ENCODE assay signal across 9 mouse cellular contexts in the genomic region with DNA sequence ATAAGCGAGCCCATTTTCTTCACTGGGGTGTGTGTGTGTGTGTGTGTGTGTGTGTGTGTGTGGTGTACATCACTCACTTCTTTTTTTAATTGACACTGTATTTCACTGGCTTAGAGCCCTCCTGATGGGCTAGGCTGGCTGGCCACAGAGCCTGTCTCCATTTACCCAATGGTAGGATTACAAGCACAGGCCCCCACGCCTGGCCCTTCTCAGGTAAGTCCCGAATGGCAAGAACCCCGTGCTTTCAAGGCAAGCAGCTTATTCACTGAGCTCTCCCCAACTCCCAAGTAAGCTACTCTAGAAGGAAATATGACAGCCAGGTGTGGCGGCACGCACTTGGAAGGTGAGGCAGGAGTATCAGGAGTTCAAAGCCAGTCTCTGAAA.
DNase-seq lines count a peak whose midpoint lies in the region; ATAC-seq and TF ChIP-seq lines count a peak whose summit lies in the region.
"Had no signal": no experiment of that assay in that cellular context is flagged by ENCODE, and none has a peak within 500 bp of the region (broad histone marks: within the 10 kb centered on the region; RNA-seq: fewer than 3 reads in every experiment).

No protein-coding gene starts in this region.

- H3K36me3 ChIP-seq in hindbrain, embryonic 13.5 days: no peaks in the 10 kb centered on the region
- H3K36me3 ChIP-seq in hindbrain, embryonic 16.5 days (ENCODE audit: control insufficient read depth, insufficient read depth, low read length): no peaks in the 10 kb centered on the region
- H3K36me3 ChIP-seq in midbrain, embryonic 12.5 days: no peaks in the 10 kb centered on the region
- H3K36me3 ChIP-seq in midbrain, postnatal 0 days (ENCODE audit: insufficient read depth, low read length): no peaks in the 10 kb centered on the region
- no peaks in the 10 kb centered on the region for H3K36me3 ChIP-seq in stomach, postnatal 0 days (ENCODE audit: control insufficient read depth, insufficient read depth, low read length)

- no peak for TF ChIP-seq EP300 in stomach, postnatal 0 days (optimal IDR thresholded peaks at IDR 0.05)

- H3K4me2 ChIP-seq in hindbrain, embryonic 13.5 days: peak overlapping the region; percentile 25; the same call in 1 of the 2 replicates
- H3K4me2 ChIP-seq in hindbrain, embryonic 16.5 days (ENCODE audit: low read length): no peak overlapping the region
- no peak overlapping the region for H3K4me2 ChIP-seq in midbrain, embryonic 12.5 days (replicated peaks)
- no peak overlapping the region for H3K4me2 ChIP-seq in midbrain, postnatal 0 days (ENCODE audit: low read depth, low read length, poor library complexity, severe bottlenecking)
- no peak overlapping the region; the same call in 1 of the 2 replicates for H3K4me2 ChIP-seq in stomach, postnatal 0 days (replicated peaks; ENCODE audit: low read depth)

- TF ChIP-seq CTCF in midbrain, postnatal 0 days (IDR thresholded peaks at IDR 0.05): no peak
- TF ChIP-seq CTCF in stomach, postnatal 0 days (IDR thresholded peaks at IDR 0.05; ENCODE audit: low read depth): no peak

- H3K27me3 ChIP-seq in hindbrain, embryonic 13.5 days: no peaks in the 10 kb centered on the region
- H3K27me3 ChIP-seq in hindbrain, embryonic 16.5 days (replicated peaks; ENCODE audit: control insufficient read depth, insufficient read depth, low read length): no peaks in the 10 kb centered on the region
- H3K27me3 ChIP-seq in midbrain, embryonic 12.5 days: no peaks in the 10 kb centered on the region
- no peaks in the 10 kb centered on the region for H3K27me3 ChIP-seq in midbrain, postnatal 0 days (ENCODE audit: insufficient read depth, low read length)
- H3K27me3 ChIP-seq in stomach, postnatal 0 days (ENCODE audit: control insufficient read depth, insufficient read depth, low read length): no peaks in the 10 kb centered on the region

- WGBS in hindbrain, embryonic 13.5 days: 76% methylated on average over 6 of the region's 6 CpGs
- 70% methylated on average over 6 of the region's 6 CpGs for WGBS in hindbrain, embryonic 16.5 days
- 79% methylated on average over 6 of the region's 6 CpGs for WGBS in midbrain, embryonic 12.5 days
- 70% methylated on average over 6 of the region's 6 CpGs for whole genome bisulfite sequencing in midbrain, postnatal 0 days
- WGBS in stomach, postnatal 0 days: 72% methylated on average over 6 of the region's 6 CpGs

- H3K9me3 ChIP-seq in hindbrain, embryonic 13.5 days: no peaks in the 10 kb centered on the region
- H3K9me3 ChIP-seq in hindbrain, embryonic 16.5 days (ENCODE audit: control insufficient read depth, low read length): no peaks in the 10 kb centered on the region
- no peaks in the 10 kb centered on the region for H3K9me3 ChIP-seq in midbrain, embryonic 12.5 days
- no peaks in the 10 kb centered on the region for H3K9me3 ChIP-seq in midbrain, postnatal 0 days (ENCODE audit: low read length)
- H3K9me3 ChIP-seq in stomach, postnatal 0 days (ENCODE audit: control insufficient read depth, low read length): no peaks in the 10 kb centered on the region
- H3K9me3 ChIP-seq: G1E had no signal

- H3K4me1 ChIP-seq in hindbrain, embryonic 13.5 days (replicated peaks): peaks cover 3% of the 10 kb centered on the region; the same call in 1 of the 2 replicates
- no peaks in the 10 kb centered on the region; the same call in 1 of the 2 replicates for H3K4me1 ChIP-seq in hindbrain, embryonic 16.5 days (ENCODE audit: control insufficient read depth, insufficient read depth, low read depth, low read length)
- peaks cover 16% of the 10 kb centered on the region; the same call in 1 of the 2 replicates for H3K4me1 ChIP-seq in midbrain, embryonic 12.5 days
- no peaks in the 10 kb centered on the region for H3K4me1 ChIP-seq in midbrain, postnatal 0 days (ENCODE audit: insufficient read depth, low read length)
- no peaks in the 10 kb centered on the region for H3K4me1 ChIP-seq in stomach, postnatal 0 days (replicated peaks; ENCODE audit: control insufficient read depth, insufficient read depth)

- DNase-seq in cerebellum, adult 9-11 months: peak; percentile 10
- no peak for DNase-seq in cerebellum, postnatal 25 days
- DNase-seq in midbrain, postnatal 0 days (ENCODE audit: low spot score): no peak
- no peak for DNase-seq in stomach, postnatal 0 days (ENCODE audit: low spot score)
- no peak for DNase-seq in testis, postnatal 10 days (ENCODE audit: low spot score)

- peak; percentile 54 for ATAC-seq in hindbrain, embryonic 13.5 days (ENCODE audit: low FRiP score)
- ATAC-seq in hindbrain, embryonic 16.5 days: no peak
- no peak for ATAC-seq in midbrain, embryonic 12.5 days (ENCODE audit: low FRiP score, low read depth)
- ATAC-seq in midbrain, postnatal 0 days (ENCODE audit: low FRiP score): no peak
- no peak for ATAC-seq in stomach, postnatal 0 days (ENCODE audit: low FRiP score, low TSS enrichment)

- no peak overlapping the region for H3K27ac ChIP-seq in hindbrain, embryonic 13.5 days
- H3K27ac ChIP-seq in hindbrain, embryonic 16.5 days (ENCODE audit: low read depth, low read length): no peak overlapping the region
- 0 out of 2 replicates have a peak overlapping the region, but pooled peaks have one; percentile 27 for H3K27ac ChIP-seq in midbrain, embryonic 12.5 days (replicated peaks)
- no peak overlapping the region for H3K27ac ChIP-seq in midbrain, postnatal 0 days (ENCODE audit: low read depth, low read length)
- peak overlapping the region; percentile 75; the same call in 1 of the 2 replicates for H3K27ac ChIP-seq in stomach, postnatal 0 days (replicated peaks)

- H3K4me3 ChIP-seq in hindbrain, embryonic 13.5 days: no peak overlapping the region
- no peak overlapping the region for H3K4me3 ChIP-seq in hindbrain, embryonic 16.5 days (ENCODE audit: low read length)
- H3K4me3 ChIP-seq in midbrain, embryonic 12.5 days: no peak overlapping the region
- no peak overlapping the region for H3K4me3 ChIP-seq in midbrain, postnatal 0 days (ENCODE audit: low read depth, low read length)
- H3K4me3 ChIP-seq in stomach, postnatal 0 days (ENCODE audit: low read depth, low read length): no peak overlapping the region

- no peak overlapping the region for H3K9ac ChIP-seq in hindbrain, embryonic 13.5 days
- H3K9ac ChIP-seq in hindbrain, embryonic 16.5 days (ENCODE audit: low read depth, low read length): no peak overlapping the region
- H3K9ac ChIP-seq in midbrain, embryonic 12.5 days (replicated peaks): no peak overlapping the region
- no peak overlapping the region for H3K9ac ChIP-seq in midbrain, postnatal 0 days (replicated peaks; ENCODE audit: low read length, poor library complexity, severe bottlenecking)
- no peak overlapping the region for H3K9ac ChIP-seq in stomach, postnatal 0 days (ENCODE audit: low read length)

Comparison
In these comparisons a context has a peak if more than half of its experiments do, and no peak if none do; other contexts are left out.
1. H3K27ac ChIP-seq: peak in midbrain, embryonic 12.5 days (single experiment) and stomach, postnatal 0 days (single experiment); none in hindbrain, embryonic 13.5 days (single experiment), hindbrain, embryonic 16.5 days (single experiment) and midbrain, postnatal 0 days (single experiment).